13 mouse cellular contexts compared by ENCODE assay signal in the genomic region with DNA sequence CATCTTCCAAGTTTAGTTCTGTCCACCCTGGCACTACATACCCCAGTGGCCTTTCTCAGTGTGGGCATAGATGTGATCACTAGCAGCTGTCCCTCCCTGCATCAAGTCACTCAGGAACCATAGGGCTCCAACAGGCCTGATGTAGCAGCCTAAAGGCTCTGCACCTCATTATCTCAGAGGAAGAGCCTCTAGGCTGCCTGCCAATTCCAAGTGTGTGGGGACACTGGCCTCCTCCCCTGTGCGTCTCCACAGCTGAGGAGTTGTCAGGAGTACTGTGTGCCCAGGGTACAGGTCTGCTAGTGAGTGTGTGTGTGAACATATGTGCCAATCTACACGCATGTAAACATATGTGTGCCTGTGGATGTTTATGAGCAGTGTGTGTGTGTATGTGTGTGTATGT. TPM values are rescaled to one million over a fixed set of nuclear protein-coding genes. Genes with fewer than 3 reads are reported as not detected.
A peak's percentile ranks its signal among the peaks of the same experiment; 100 is the strongest.
DNase-seq lines count a peak whose midpoint lies in the region; ATAC-seq and TF ChIP-seq lines count a peak whose summit lies in the region.
"Had no signal": no experiment of that assay in that cellular context is flagged by ENCODE, and none has a peak within 500 bp of the region (broad histone marks: within the 10 kb centered on the region; RNA-seq: fewer than 3 reads in every experiment).

No protein-coding gene starts in this region.

- peak overlapping the region; percentile 61 for H3K27ac ChIP-seq in heart, embryonic 13.5 days (replicated peaks)
- H3K27ac ChIP-seq in heart, embryonic 10.5 days = no peak overlapping the region
- H3K27ac ChIP-seq in embryonic facial prominence, embryonic 14.5 days (replicated peaks; ENCODE audit: low read depth, low read length) = no peak overlapping the region
- no peak overlapping the region for H3K27ac ChIP-seq in lung, embryonic 14.5 days (ENCODE audit: low read depth)
- no peak overlapping the region for H3K27ac ChIP-seq in thymus, adult 2 months (ENCODE audit: control insufficient read depth, insufficient read depth, low read length)
- H3K27ac ChIP-seq: kidney, postnatal 0 days; liver, embryonic 15.5 days had no signal

- TF ChIP-seq CTCF in lung, embryonic 14.5 days (IDR thresholded peaks at IDR 0.05; ENCODE audit: low read depth) = no peak
- no peak for TF ChIP-seq CTCF in thymus, adult 2 months (IDR thresholded peaks at IDR 0.05; ENCODE audit: borderline replicate concordance, control insufficient read depth, extremely low read depth, insufficient read depth, low read length, poor library complexity)

- no peak overlapping the region for H3K9ac ChIP-seq in heart, embryonic 13.5 days
- no peak overlapping the region for H3K9ac ChIP-seq in embryonic facial prominence, embryonic 14.5 days (ENCODE audit: low read depth, low read length)
- H3K9ac ChIP-seq in lung, embryonic 14.5 days = no peak overlapping the region
- H3K9ac ChIP-seq: liver, embryonic 15.5 days had no signal

- H3K4me3 ChIP-seq in heart, embryonic 13.5 days = no peak overlapping the region
- no peak overlapping the region for H3K4me3 ChIP-seq in heart, embryonic 10.5 days
- H3K4me3 ChIP-seq in embryonic facial prominence, embryonic 14.5 days (ENCODE audit: low read depth, low read length) = no peak overlapping the region
- no peak overlapping the region for H3K4me3 ChIP-seq in lung, embryonic 14.5 days (ENCODE audit: low read depth, low read length)
- H3K4me3 ChIP-seq in thymus, adult 2 months (ENCODE audit: control insufficient read depth, insufficient read depth, low read length) = no peak overlapping the region
- H3K4me3 ChIP-seq: liver, embryonic 15.5 days had no signal

- no peaks in the 10 kb centered on the region for H3K9me3 ChIP-seq in heart, embryonic 13.5 days
- H3K9me3 ChIP-seq in heart, embryonic 10.5 days = no peaks in the 10 kb centered on the region
- H3K9me3 ChIP-seq in embryonic facial prominence, embryonic 14.5 days (ENCODE audit: control insufficient read depth, low read length) = no peaks in the 10 kb centered on the region
- no peaks in the 10 kb centered on the region for H3K9me3 ChIP-seq in lung, embryonic 14.5 days (ENCODE audit: low read depth, low read length)
- H3K9me3 ChIP-seq: liver, embryonic 15.5 days had no signal

- DNase-seq in heart, embryonic 10.5 days (ENCODE audit: low spot score) = no peak
- peak; percentile 51 for DNase-seq in MN1 (ENCODE audit: low spot score)
- DNase-seq in embryonic facial prominence, embryonic 14.5 days (ENCODE audit: low spot score) = no peak
- DNase-seq in lung, embryonic 14.5 days = peak; percentile 76
- DNase-seq in thymus, postnatal 0 days (ENCODE audit: low spot score) = no peak
- no peak for DNase-seq in thymus, adult 2 months
- DNase-seq in left cerebral cortex, postnatal 14 days (ENCODE audit: low spot score in 2 of 2) = no peak
- DNase-seq: cerebellum, adult 11 months; right cerebral cortex, adult 18-20 months; thymus, postnatal 14 days had no signal

- TF ChIP-seq POLR2A in thymus, adult 2 months (IDR thresholded peaks at IDR 0.05; ENCODE audit: control insufficient read depth, extremely low read depth, insufficient read depth, low read length, poor library complexity) = no peak

- 0 out of 2 replicates have a peak, but pooled peaks cover 1% of the 10 kb centered on the region for H3K27me3 ChIP-seq in heart, embryonic 13.5 days (replicated peaks)
- peaks cover 4% of the 10 kb centered on the region; the same call in 1 of the 2 replicates for H3K27me3 ChIP-seq in heart, embryonic 10.5 days (ENCODE audit: insufficient read depth, poor library complexity, severe bottlenecking)
- no peaks in the 10 kb centered on the region for H3K27me3 ChIP-seq in embryonic facial prominence, embryonic 14.5 days (replicated peaks; ENCODE audit: control insufficient read depth, insufficient read depth, low read length)
- no peaks in the 10 kb centered on the region for H3K27me3 ChIP-seq in lung, embryonic 14.5 days (ENCODE audit: insufficient read depth, low read length)
- no peaks in the 10 kb centered on the region for H3K27me3 ChIP-seq in thymus, adult 2 months (ENCODE audit: control insufficient read depth, insufficient read depth, low read length)
- H3K27me3 ChIP-seq: liver, embryonic 15.5 days had no signal

- 50% methylated on average over 2 of the region's 2 CpGs for WGBS in heart, embryonic 13.5 days
- 58% methylated on average over 2 of the region's 2 CpGs for WGBS in heart, embryonic 10.5 days
- WGBS in embryonic facial prominence, embryonic 14.5 days = 54% methylated on average over 2 of the region's 2 CpGs
- 54% methylated on average over 2 of the region's 2 CpGs for WGBS in lung, embryonic 14.5 days
- WGBS in thymus, adult 2 months = 93% methylated on average over 2 of the region's 2 CpGs

- no peaks in the 10 kb centered on the region for H3K36me3 ChIP-seq in heart, embryonic 13.5 days
- H3K36me3 ChIP-seq in heart, embryonic 10.5 days = no peaks in the 10 kb centered on the region
- no peaks in the 10 kb centered on the region for H3K36me3 ChIP-seq in embryonic facial prominence, embryonic 14.5 days (ENCODE audit: control insufficient read depth, insufficient read depth, low read length)
- H3K36me3 ChIP-seq in lung, embryonic 14.5 days (ENCODE audit: insufficient read depth) = no peaks in the 10 kb centered on the region
- no peaks in the 10 kb centered on the region for H3K36me3 ChIP-seq in thymus, adult 2 months (ENCODE audit: control insufficient read depth, insufficient read depth, low read length)
- H3K36me3 ChIP-seq: liver, embryonic 15.5 days had no signal

- ATAC-seq in heart, embryonic 13.5 days (ENCODE audit: extremely low read depth, insufficient number of reproducible peaks, low FRiP score, low TSS enrichment) = no peak; the same call in 1 of the 2 replicates
- ATAC-seq in embryonic facial prominence, embryonic 14.5 days (ENCODE audit: low read depth) = peak; percentile 50
- ATAC-seq in lung, embryonic 14.5 days (ENCODE audit: insufficient read depth) = peak; percentile 31; the same call in 1 of the 2 replicates

- intact Hi-C loops in left cerebral cortex, postnatal 14 days (cut with DNase I) = no loop called here

- peaks cover 22% of the 10 kb centered on the region for H3K4me1 ChIP-seq in heart, embryonic 13.5 days
- H3K4me1 ChIP-seq in heart, embryonic 10.5 days = peaks cover 13% of the 10 kb centered on the region
- H3K4me1 ChIP-seq in embryonic facial prominence, embryonic 14.5 days (ENCODE audit: control insufficient read depth, insufficient read depth, low read length) = no peaks in the 10 kb centered on the region
- no peaks in the 10 kb centered on the region for H3K4me1 ChIP-seq in lung, embryonic 14.5 days (ENCODE audit: insufficient read depth)
- H3K4me1 ChIP-seq in thymus, adult 2 months (replicated peaks; ENCODE audit: control insufficient read depth, insufficient read depth, low read length) = no peaks in the 10 kb centered on the region
- H3K4me1 ChIP-seq: liver, embryonic 15.5 days had no signal

- no peak overlapping the region for H3K4me2 ChIP-seq in heart, embryonic 13.5 days
- H3K4me2 ChIP-seq in embryonic facial prominence, embryonic 14.5 days (ENCODE audit: low read depth, low read length) = no peak overlapping the region
- no peak overlapping the region for H3K4me2 ChIP-seq in lung, embryonic 14.5 days
- H3K4me2 ChIP-seq: liver, embryonic 15.5 days had no signal

RNA-seq across cellular contexts. Expression of a gene that starts 56.6 kb away (rescaled TPM):
- 0.23 and 0.32 TPM in 2 replicates for polyA plus RNA-seq in heart, embryonic 13.5 days (2015; fragmentation: Nextera tagmentation; extraction: Ambion mirVana)
- 0.04 and 0.18 TPM in 2 replicates for polyA plus RNA-seq in heart, embryonic 10.5 days (2016; fragmentation: Nextera tagmentation; extraction: Ambion mirVana)
- 1.2 and 1.7 TPM in 2 replicates for polyA plus RNA-seq in embryonic facial prominence, embryonic 14.5 days (2014; fragmentation: Nextera tagmentation; extraction: Ambion mirVana)
- 1.1 TPM in 2 replicates for polyA plus RNA-seq in lung, embryonic 14.5 days (2014; fragmentation: Nextera tagmentation; extraction: Ambion mirVana)
- 0.33 TPM in 2 replicates for polyA plus RNA-seq in thymus, postnatal 0 days (2015; fragmentation: Nextera tagmentation; extraction: Ambion mirVana)
- polyA plus RNA-seq in thymus, adult 2 months (2012; rRNA removed) = 0.24 and 0.31 TPM in 2 replicates
- total RNA-seq in left cerebral cortex, postnatal 14 days (2021) = 10 to 100 TPM; 25.0 to 34.4 TPM

Comparison
In these comparisons a context has a peak if more than half of its experiments do, and no peak if none do; other contexts are left out.
1. DNase-seq: peak in MN1 (single experiment) and lung, embryonic 14.5 days (single experiment); none in heart, embryonic 10.5 days (single experiment), embryonic facial prominence, embryonic 14.5 days (single experiment), thymus, postnatal 0 days (single experiment), thymus, adult 2 months (single experiment) and left cerebral cortex, postnatal 14 days (0 of 2).